Mouse (Mus musculus): ENCODE measurements around the gene Tyrp1.

Tyrp1 gene

GRCm38 (mm10) chr4:80891004-80891403 is 57.1 kb downstream of the Tyrp1 start:
- DNase-seq (ENCODE audit: extremely low spot score, low read depth, low spot score), result no peak

- DNase-seq (ENCODE audit: extremely low spot score, low read depth, low spot score), result no peak
These were observed 61.5 kb downstream of the Tyrp1 start for GRCm38 (mm10) chr4:80895278-80895894.

All from hindlimb bud, embryonic 11.5 days (tissue).